In genomic region chr10:41767254-41767653, GRCm38 (mm10) we compare ENCODE assay signal across 24 mouse cellular contexts. TPM values are rescaled to one million over a fixed set of nuclear protein-coding genes. Genes with fewer than 3 reads are reported as not detected.
DNase-seq lines count a peak whose midpoint lies in the region; ATAC-seq and TF ChIP-seq lines count a peak whose summit lies in the region.
"Had no signal": no experiment of that assay in that cellular context is flagged by ENCODE, and none has a peak within 500 bp of the region (broad histone marks: within the 10 kb centered on the region; RNA-seq: fewer than 3 reads in every experiment).

No protein-coding gene starts in this region.

- 97% methylated on average over 6 of the region's 6 CpGs for WGBS in forebrain, postnatal 0 days

- 0 out of 2 replicates have a peak overlapping the region, but pooled peaks have one; percentile 29 for H3K27ac ChIP-seq in testis, adult 2 months (ENCODE audit: control insufficient read depth, insufficient read depth, low read depth, low read length)
- H3K27ac ChIP-seq in CH12.LX (ENCODE audit: insufficient read depth, low read depth) = no peak overlapping the region
- no peak overlapping the region for H3K27ac ChIP-seq in forebrain, postnatal 0 days (ENCODE audit: low read depth, low read length)
- H3K27ac ChIP-seq: embryonic facial prominence, embryonic 15.5 days; forebrain, embryonic 10.5 days; heart, embryonic 10.5 days; hindbrain, embryonic 12.5 days; intestine, embryonic 15.5 days had no signal

- H3K36me3 ChIP-seq in testis, adult 2 months (ENCODE audit: control insufficient read depth, insufficient read depth, low read length) = no peaks in the 10 kb centered on the region
- H3K36me3 ChIP-seq in CH12.LX (replicated peaks in 1 of 2; ENCODE audit: control insufficient read depth in 1 of 2, insufficient read depth in 1 of 2, low read length in 1 of 2) = peaks cover 0 to 6% of the 10 kb centered on the region in 2 experiments
- H3K36me3 ChIP-seq in forebrain, postnatal 0 days (ENCODE audit: insufficient read depth) = no peaks in the 10 kb centered on the region
- H3K36me3 ChIP-seq: embryonic facial prominence, embryonic 15.5 days; forebrain, embryonic 10.5 days; heart, embryonic 10.5 days; hindbrain, embryonic 12.5 days; intestine, embryonic 15.5 days had no signal

- ATAC-seq in forebrain, postnatal 0 days = no peak
- ATAC-seq: forebrain, embryonic 14.5 days; hindbrain, embryonic 16.5 days; intestine, embryonic 15.5 days had no signal

- no peak overlapping the region for H3K9ac ChIP-seq in CH12.LX (ENCODE audit: insufficient read depth, low read depth)
- H3K9ac ChIP-seq in forebrain, postnatal 0 days = no peak overlapping the region
- H3K9ac ChIP-seq: embryonic facial prominence, embryonic 15.5 days; hindbrain, embryonic 12.5 days; intestine, embryonic 15.5 days had no signal

- no peaks in the 10 kb centered on the region for H3K9me3 ChIP-seq in CH12.LX (replicated peaks; ENCODE audit: low read length)
- no peaks in the 10 kb centered on the region for H3K9me3 ChIP-seq in forebrain, postnatal 0 days (ENCODE audit: low read length)
- H3K9me3 ChIP-seq: embryonic facial prominence, embryonic 15.5 days; forebrain, embryonic 10.5 days; heart, embryonic 10.5 days; hindbrain, embryonic 12.5 days; intestine, embryonic 15.5 days had no signal

- no peak for TF ChIP-seq POLR2A in testis, adult 2 months (IDR thresholded peaks at IDR 0.05; ENCODE audit: control insufficient read depth, low read depth, low read length)
- no peak for TF ChIP-seq POLR2A in CH12.LX (IDR thresholded peaks at IDR 0.05; ENCODE audit: low read depth, low read length)

- TF ChIP-seq EP300 in CH12.LX (IDR thresholded peaks at IDR 0.05; ENCODE audit: low read length) = no peak

- H3K4me3 ChIP-seq in testis, adult 2 months (ENCODE audit: control insufficient read depth, low read depth, low read length) = no peak overlapping the region
- no peak overlapping the region for H3K4me3 ChIP-seq in CH12.LX (replicated peaks in 1 of 3; ENCODE audit: low read depth in 2 of 3, low read length in 2 of 3, poor library complexity in 1 of 3)
- no peak overlapping the region for H3K4me3 ChIP-seq in forebrain, postnatal 0 days (ENCODE audit: low read depth, low read length)
- H3K4me3 ChIP-seq: embryonic facial prominence, embryonic 15.5 days; erythroblast, embryonic 14.5 days; forebrain, embryonic 10.5 days; heart, embryonic 10.5 days; hindbrain, embryonic 12.5 days; intestine, embryonic 15.5 days had no signal

- no peaks in the 10 kb centered on the region for H3K27me3 ChIP-seq in testis, adult 2 months (ENCODE audit: control insufficient read depth, insufficient read depth, low read length)
- no peaks in the 10 kb centered on the region for H3K27me3 ChIP-seq in CH12.LX (replicated peaks)
- H3K27me3 ChIP-seq in forebrain, postnatal 0 days (ENCODE audit: insufficient read depth, low read length) = no peaks in the 10 kb centered on the region
- H3K27me3 ChIP-seq: embryonic facial prominence, embryonic 15.5 days; hindbrain, embryonic 12.5 days; intestine, embryonic 15.5 days had no signal

- in situ Hi-C loops in CH12.LX (cut with MboI; ENCODE audit: low pct_ligation_motif_present, low pct_unique_long_range_greater_than_20kb, low sequenced_read_pairs) = no loop called here

- dilution Hi-C loops in CH12.LX (cut with MboI; ENCODE audit: extremely low pct_ligation_motif_present, extremely low pct_unique_long_range_greater_than_20kb, low sequenced_read_pairs) = no loop called here

- no peak for DNase-seq in testis, postnatal 14 days (ENCODE audit: low spot score)
- no peak for DNase-seq in CH12.LX (ENCODE audit: extremely low read depth)
- peak; percentile 15 for DNase-seq in naive thymus-derived CD4-positive, alpha-beta T cell, adult 2 months (ENCODE audit: low read depth)
- DNase-seq in gastrocnemius, adult 18-20 months (ENCODE audit: low spot score) = no peak
- no peak for DNase-seq in forebrain, postnatal 0 days
- no peak for DNase-seq in kidney, adult 18-20 months
- DNase-seq: adrenal gland, adult 8-10 months; adrenal gland, postnatal 36 days; cerebellum, adult 8-10 months; cerebellum, postnatal 14 days; embryo, embryonic 11 days; gastrocnemius, postnatal 10 days; heart, postnatal 10 days; heart, postnatal 4 days had no signal

- H3K4me1 ChIP-seq in testis, adult 2 months (ENCODE audit: control insufficient read depth, insufficient read depth, low read length) = no peaks in the 10 kb centered on the region
- peaks cover 2 to 17% of the 10 kb centered on the region in 2 experiments; a peak in 3 of 4 replicates for H3K4me1 ChIP-seq in CH12.LX (ENCODE audit: control insufficient read depth in 1 of 2, insufficient read depth in 2 of 2)
- H3K4me1 ChIP-seq in forebrain, postnatal 0 days (ENCODE audit: insufficient read depth) = no peaks in the 10 kb centered on the region
- H3K4me1 ChIP-seq: embryonic facial prominence, embryonic 15.5 days; forebrain, embryonic 10.5 days; heart, embryonic 10.5 days; hindbrain, embryonic 12.5 days; intestine, embryonic 15.5 days had no signal

- H3K4me2 ChIP-seq in CH12.LX (ENCODE audit: insufficient read depth, low read depth, poor library complexity, severe bottlenecking) = peak overlapping the region; percentile 0; the same call in 1 of the 2 replicates
- no peak overlapping the region for H3K4me2 ChIP-seq in forebrain, postnatal 0 days (ENCODE audit: low read depth)
- H3K4me2 ChIP-seq: embryonic facial prominence, embryonic 15.5 days; hindbrain, embryonic 12.5 days; intestine, embryonic 15.5 days had no signal

- H3K79me2 ChIP-seq in CH12.LX (replicated peaks; ENCODE audit: control insufficient read depth, extremely low read depth, insufficient read depth, poor library complexity, severe bottlenecking) = 0 out of 2 replicates have a peak, but pooled peaks cover 3% of the 10 kb centered on the region

- no peak for TF ChIP-seq CTCF in testis, adult 2 months (IDR thresholded peaks at IDR 0.05; ENCODE audit: control insufficient read depth, insufficient read depth, insufficient replicate concordance, low read depth, low read length)
- TF ChIP-seq CTCF in CH12.LX (conservative IDR thresholded peaks at IDR 0.05 in 1 of 2, IDR thresholded peaks at IDR 0.05 in 1 of 2; ENCODE audit: low read depth in 2 of 2, low read length in 2 of 2) = no peak
- TF ChIP-seq CTCF in forebrain, postnatal 0 days (IDR thresholded peaks at IDR 0.05; ENCODE audit: low read depth) = no peak

- TF ChIP-seq RAD21 in CH12.LX (IDR thresholded peaks at IDR 0.05; ENCODE audit: low read depth, low read length) = no peak

TF ChIP-seq in CH12.LX, 34 proteins besides CTCF, POLR2A, EP300 and RAD21:
- TF ChIP-seq SMC3 (IDR thresholded peaks at IDR 0.05; ENCODE audit: low read depth, low read length) = no peak
TF ChIP-seq in CH12.LX: peak in this region for 0.

RNA-seq across cellular contexts. Expression of gene Cep57l1, which starts 42.4 kb away (rescaled TPM):
- 15.0 and 18.9 TPM in 2 replicates for polyA plus RNA-seq in testis, adult 2 months (2012; rRNA removed)
- total RNA-seq in CH12.LX (2012; rRNA removed) (14.1 TPM in 2 replicates), CH12.LX (2014; rRNA removed) (28.1 and 29.2 TPM in 2 replicates)
- 19.4 and 19.8 TPM in 2 replicates for polyA plus RNA-seq in CH12.LX (2012; ENCODE audit: insufficient read length, low read depth)
- total RNA-seq in gastrocnemius, adult 18-20 months (2021) = 1 to 10 TPM; 2.0 to 2.6 TPM
- total RNA-seq in forebrain, postnatal 0 days (2014; rRNA removed) = 10.3 and 11.7 TPM in 2 replicates
- 7.3 and 10.2 TPM in 2 replicates for polyA plus RNA-seq in forebrain, postnatal 0 days (2015; fragmentation: Nextera tagmentation; extraction: Ambion mirVana)

RNA-seq across cellular contexts. Expression of gene Sesn1, which starts 42.5 kb away (rescaled TPM):
- 9.9 and 12.7 TPM in 2 replicates for polyA plus RNA-seq in testis, adult 2 months (2012; rRNA removed)
- 9.6 and 10.4 TPM in 2 replicates for total RNA-seq in CH12.LX (2012; rRNA removed)
- total RNA-seq in CH12.LX (2014; rRNA removed) = 27.8 and 30.8 TPM in 2 replicates
- polyA plus RNA-seq in CH12.LX (2012; ENCODE audit: insufficient read length, low read depth) = 22.0 and 23.5 TPM in 2 replicates
- 10 to 100 TPM; 17.0 to 40.1 TPM for total RNA-seq in gastrocnemius, adult 18-20 months (2021)
- total RNA-seq in forebrain, postnatal 0 days (2014; rRNA removed) = 43.4 and 44.4 TPM in 2 replicates
- polyA plus RNA-seq in forebrain, postnatal 0 days (2015; fragmentation: Nextera tagmentation; extraction: Ambion mirVana) = 28.4 and 34.0 TPM in 2 replicates

RNA-seq across cellular contexts. Expression of gene Ccdc162, which starts 50.8 kb away (rescaled TPM):
- polyA plus RNA-seq in testis, adult 2 months (2012; rRNA removed) = 0.56 and 1.3 TPM in 2 replicates
- total RNA-seq in CH12.LX (2012; rRNA removed) (0.59 and 0.64 TPM in 2 replicates), CH12.LX (2014; rRNA removed) (1.3 and 1.5 TPM in 2 replicates)
- 1.1 and 1.3 TPM in 2 replicates for polyA plus RNA-seq in CH12.LX (2012; ENCODE audit: insufficient read length, low read depth)
- total RNA-seq in gastrocnemius, adult 18-20 months (2021) = 1 to 10 TPM; 1.0 TPM
- total RNA-seq in forebrain, postnatal 0 days (2014; rRNA removed) = 1.5 and 3.2 TPM in 2 replicates
- 0.96 and 1.2 TPM in 2 replicates for polyA plus RNA-seq in forebrain, postnatal 0 days (2015; fragmentation: Nextera tagmentation; extraction: Ambion mirVana)
- total RNA-seq: common myeloid progenitor, adult 5-6 weeks had no signal
- polyA plus RNA-seq: erythroblast, embryonic 14.5 days had no signal
